In genomic region chr4:155568170-155568569, GRCm38 (mm10) we compare ENCODE assay signal across 8 mouse cellular contexts. TPM values are rescaled to one million over a fixed set of nuclear protein-coding genes. Genes with fewer than 3 reads are reported as not detected.
DNase-seq lines count a peak whose midpoint lies in the region; ATAC-seq and TF ChIP-seq lines count a peak whose summit lies in the region.

No protein-coding gene starts in this region.

- H3K27me3 ChIP-seq in hindbrain, postnatal 0 days (ENCODE audit: insufficient read depth, low read length) = no peaks in the 10 kb centered on the region

- peak overlapping the region; percentile 61 for H3K27ac ChIP-seq in gastrocnemius, adult 2 months
- no peak overlapping the region for H3K27ac ChIP-seq in hindbrain, postnatal 0 days

- ATAC-seq in hindbrain, postnatal 0 days = no peak

- H3K9ac ChIP-seq in hindbrain, postnatal 0 days (replicated peaks; ENCODE audit: low read length) = no peak overlapping the region

- TF ChIP-seq CTCF in gastrocnemius, adult 2 months (IDR thresholded peaks at IDR 0.05) = peak; percentile 84
- TF ChIP-seq CTCF in hindbrain, postnatal 0 days (IDR thresholded peaks at IDR 0.05; ENCODE audit: low read depth) = peak; percentile 81

- WGBS in hindbrain, postnatal 0 days = 34% methylated on average over 2 of the region's 2 CpGs

- no peak overlapping the region for H3K4me2 ChIP-seq in hindbrain, postnatal 0 days (ENCODE audit: low read depth, low read length)

- no peaks in the 10 kb centered on the region for H3K36me3 ChIP-seq in hindbrain, postnatal 0 days (ENCODE audit: insufficient read depth, low read length)

- H3K9me3 ChIP-seq in hindbrain, postnatal 0 days (ENCODE audit: low read length) = no peaks in the 10 kb centered on the region

- DNase-seq in gastrocnemius, adult 2 months = no peak
- DNase-seq in gastrocnemius, adult 8-10 months (ENCODE audit: low spot score in 2 of 2) = no peak
- DNase-seq in thymus, postnatal 0 days (ENCODE audit: low spot score) = peak; percentile 47
- DNase-seq in thymus, adult 18-20 months = no peak
- DNase-seq in hindbrain, postnatal 0 days (ENCODE audit: low spot score) = peak; percentile 64
- peak; percentile 33 for DNase-seq in thymus, postnatal 4 days
- DNase-seq in right cerebral cortex, postnatal 4 days = no peak
- no peak for DNase-seq in kidney, adult 8-10 months

- peaks cover 9% of the 10 kb centered on the region; the same call in 1 of the 2 replicates for H3K4me1 ChIP-seq in hindbrain, postnatal 0 days (ENCODE audit: insufficient read depth, low read length)

- intact Hi-C loops in gastrocnemius, adult 2 months (cut with DNase I) = loop anchor here (1.0 to 5.0 kb wide), 2 partner anchors 87 to 196 kb away; no protein-coding TSS in a partner anchor

- no peak overlapping the region for H3K4me3 ChIP-seq in gastrocnemius, adult 2 months
- H3K4me3 ChIP-seq in hindbrain, postnatal 0 days (ENCODE audit: low read length) = no peak overlapping the region

RNA-seq across cellular contexts. Expression of gene Nadk, which starts 6.0 kb away (rescaled TPM):
- total RNA-seq in gastrocnemius, adult 2 months (2021) = 10 to 100 TPM; 16.4 to 21.5 TPM
- total RNA-seq in gastrocnemius, adult 8-10 months (2022) = 10 to 100 TPM; 10.8 to 19.0 (median 15.8) TPM
- polyA plus RNA-seq in thymus, postnatal 0 days (2015; fragmentation: Nextera tagmentation; extraction: Ambion mirVana) = 85.1 and 92.5 TPM in 2 replicates
- 98.6 and 108 TPM in 2 replicates for total RNA-seq in hindbrain, postnatal 0 days (2014; rRNA removed)
- polyA plus RNA-seq in hindbrain, postnatal 0 days (2015; fragmentation: Nextera tagmentation; extraction: Ambion mirVana) = 57.5 and 59.6 TPM in 2 replicates

RNA-seq across cellular contexts. Expression of gene Slc35e2, which starts 33.0 kb away (rescaled TPM):
- 1 to 10 TPM; 3.3 to 5.7 TPM for total RNA-seq in gastrocnemius, adult 2 months (2021)
- 1 to 10 TPM; 2.8 to 3.8 (median 3.4) TPM for total RNA-seq in gastrocnemius, adult 8-10 months (2022)
- polyA plus RNA-seq in thymus, postnatal 0 days (2015; fragmentation: Nextera tagmentation; extraction: Ambion mirVana) = 6.3 and 7.5 TPM in 2 replicates
- total RNA-seq in hindbrain, postnatal 0 days (2014; rRNA removed) = 72.0 and 77.2 TPM in 2 replicates
- polyA plus RNA-seq in hindbrain, postnatal 0 days (2015; fragmentation: Nextera tagmentation; extraction: Ambion mirVana) = 11.1 and 13.2 TPM in 2 replicates

RNA-seq across cellular contexts. Expression of gene Cdk11b, which starts 56.5 kb away (rescaled TPM):
- total RNA-seq in gastrocnemius, adult 2 months (2021) = 10 to 100 TPM; 28.4 to 32.0 TPM
- 10 to 100 TPM; 22.7 to 30.1 (median 27.5) TPM for total RNA-seq in gastrocnemius, adult 8-10 months (2022)
- 65.7 and 76.3 TPM in 2 replicates for polyA plus RNA-seq in thymus, postnatal 0 days (2015; fragmentation: Nextera tagmentation; extraction: Ambion mirVana)
- total RNA-seq in hindbrain, postnatal 0 days (2014; rRNA removed) = 16.5 and 21.4 TPM in 2 replicates
- 65.5 and 74.3 TPM in 2 replicates for polyA plus RNA-seq in hindbrain, postnatal 0 days (2015; fragmentation: Nextera tagmentation; extraction: Ambion mirVana)

Comparison
In these comparisons a context has a peak if more than half of its experiments do, and no peak if none do; other contexts are left out.
1. DNase-seq: peak in thymus, postnatal 0 days (single experiment), hindbrain, postnatal 0 days (single experiment) and thymus, postnatal 4 days (single experiment); none in gastrocnemius, adult 2 months (single experiment), gastrocnemius, adult 8-10 months (0 of 2), thymus, adult 18-20 months (0 of 2), right cerebral cortex, postnatal 4 days (single experiment) and kidney, adult 8-10 months (0 of 2).
2. RNA of gene Slc35e2, which starts 33.0 kb away (total RNA-seq): 72.0 to 77.2 TPM in hindbrain, postnatal 0 days; 3.3 to 5.7 TPM in gastrocnemius, adult 2 months and 2.8 to 3.8 TPM in gastrocnemius, adult 8-10 months; every median in the first group is over 10 times any median in the second.